Mouse (Mus musculus): ENCODE data around the gene Mrpl46. TPM values are rescaled to one million over a fixed set of nuclear protein-coding genes. Genes with fewer than 3 reads are reported as not detected.

Gene Mrpl46
- polyA plus RNA-seq, 1 experiment from 2014 or later, result 91.9 TPM

Other genes starting within 250 kb of the Mrpl46 start
- gene Ntrk3, start 45.5 kb downstream of the Mrpl46 start, polyA plus RNA-seq (2014; fragmentation: Nextera tagmentation; extraction: Ambion mirVana), result 1.1 and 2.3 TPM in 2 replicates
- 89.2 and 92.4 TPM in 2 replicates for gene Mrps11, start 412 bp downstream of the Mrpl46 start, polyA plus RNA-seq (2014; fragmentation: Nextera tagmentation; extraction: Ambion mirVana)
- gene Det1, start 63.7 kb upstream of the Mrpl46 start, polyA plus RNA-seq (2014; fragmentation: Nextera tagmentation; extraction: Ambion mirVana), result 19.7 and 22.4 TPM in 2 replicates
- 50.8 and 55.3 TPM in 2 replicates for gene Aen, start 112.3 kb upstream of the Mrpl46 start, polyA plus RNA-seq (2014; fragmentation: Nextera tagmentation; extraction: Ambion mirVana)
- gene Isg20, start 129.9 kb upstream of the Mrpl46 start, polyA plus RNA-seq (2014; fragmentation: Nextera tagmentation; extraction: Ambion mirVana), result 3.7 and 5.8 TPM in 2 replicates

Measured in liver, embryonic 11.5 days (tissue).